Mouse (Mus musculus) spleen, adult 2 months (tissue): ENCODE results near the gene Pnpla2.

Experiments used
- CTCF ChIP-seq: fragments of 200-500 bp; IDR thresholded peaks from 2 replicates; pipeline ENCODE4 v1.5.1; 2011; ENCODE audit warnings: mild to moderate bottlenecking, inconsistent platforms; ENCODE audit not compliant: insufficient read depth, insufficient read length, insufficient replicate concordance; ENCODE audit errors: extremely low read depth
- POLR2A ChIP-seq: fragments of 200-500 bp; IDR thresholded peaks from 2 replicates; pipeline ENCODE4 v1.6.1; 2011; ENCODE audit warnings: low read depth, low read length, inconsistent platforms

GRCm38 (mm10) chr7:141460001-141460390 is 5.0 kb downstream of the Pnpla2 start:
- TF ChIP-seq CTCF (no peak), POLR2A (no peak)
